Comparison of ENCODE assay signal across 12 mouse cellular contexts in the genomic region with DNA sequence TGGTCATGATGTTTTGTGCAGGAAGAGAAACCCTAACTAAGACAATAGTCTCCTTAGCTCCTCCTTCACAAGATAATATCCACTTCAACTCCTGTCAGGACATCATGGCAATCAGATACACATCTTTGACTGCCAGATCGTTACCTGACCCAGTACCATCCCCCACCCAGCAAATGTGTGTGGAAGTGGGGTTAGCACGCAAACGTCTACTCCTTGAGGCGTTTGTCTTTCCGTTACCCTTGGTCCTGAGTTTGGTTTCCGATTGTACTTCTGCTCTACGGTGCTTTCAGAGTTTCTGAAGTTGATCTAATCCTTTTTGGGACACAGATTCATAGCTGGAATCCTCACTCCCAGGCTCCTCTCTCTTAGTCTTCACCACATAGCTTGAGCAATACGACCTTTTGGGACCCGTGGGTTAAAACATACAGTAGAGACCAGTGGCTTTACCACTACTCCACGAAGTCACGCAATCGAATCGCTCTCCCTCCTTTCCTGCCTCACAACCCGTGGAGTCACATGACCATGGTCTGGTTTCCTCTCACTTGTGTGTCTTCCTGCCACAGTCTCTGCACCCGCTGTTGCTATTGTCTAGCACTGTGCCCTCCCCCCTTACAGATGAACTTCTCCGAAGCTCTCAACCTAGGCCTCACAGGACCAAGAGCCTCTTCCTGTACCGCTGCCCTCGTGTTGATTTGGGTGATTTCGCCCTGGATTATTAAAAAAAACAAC.
DNase-seq lines count a peak whose midpoint lies in the region; ATAC-seq and TF ChIP-seq lines count a peak whose summit lies in the region.
"Had no signal": no experiment of that assay in that cellular context is flagged by ENCODE, and none has a peak within 500 bp of the region (broad histone marks: within the 10 kb centered on the region; RNA-seq: fewer than 3 reads in every experiment).

No protein-coding gene starts in this region.

- no peak for TF ChIP-seq CTCF in CH12.LX (conservative IDR thresholded peaks at IDR 0.05 in 1 of 2, IDR thresholded peaks at IDR 0.05 in 1 of 2; ENCODE audit: low read depth in 2 of 2, low read length in 2 of 2)
- TF ChIP-seq CTCF in liver, postnatal 0 days (IDR thresholded peaks at IDR 0.05; ENCODE audit: low read depth): no peak

- no peak overlapping the region for H3K9ac ChIP-seq in CH12.LX (ENCODE audit: insufficient read depth, low read depth)
- H3K9ac ChIP-seq in liver, postnatal 0 days (replicated peaks): no peak overlapping the region
- no peak overlapping the region for H3K9ac ChIP-seq in forebrain, embryonic 16.5 days (replicated peaks; ENCODE audit: low read depth, low read length)
- H3K9ac ChIP-seq: neural tube, embryonic 12.5 days had no signal

- H3K9me3 ChIP-seq in CH12.LX (replicated peaks; ENCODE audit: low read length): no peaks in the 10 kb centered on the region
- H3K9me3 ChIP-seq in liver, postnatal 0 days (ENCODE audit: low read length): no peaks in the 10 kb centered on the region
- no peaks in the 10 kb centered on the region for H3K9me3 ChIP-seq in forebrain, embryonic 16.5 days (ENCODE audit: control insufficient read depth, low read length)
- H3K9me3 ChIP-seq: limb, embryonic 10.5 days had no signal

- TF ChIP-seq RAD21 in CH12.LX (IDR thresholded peaks at IDR 0.05; ENCODE audit: low read depth, low read length): no peak

- no peaks in the 10 kb centered on the region for H3K27me3 ChIP-seq in CH12.LX (replicated peaks)
- H3K27me3 ChIP-seq in liver, postnatal 0 days (ENCODE audit: insufficient read depth, low read length): no peaks in the 10 kb centered on the region
- H3K27me3 ChIP-seq in forebrain, embryonic 16.5 days (replicated peaks; ENCODE audit: control insufficient read depth, insufficient read depth, low read length): no peaks in the 10 kb centered on the region
- H3K27me3 ChIP-seq: neural tube, embryonic 12.5 days had no signal

- H3K36me3 ChIP-seq in CH12.LX (replicated peaks in 1 of 2; ENCODE audit: control insufficient read depth in 1 of 2, insufficient read depth in 1 of 2, low read length in 1 of 2): no peaks in the 10 kb centered on the region
- H3K36me3 ChIP-seq in liver, postnatal 0 days (replicated peaks; ENCODE audit: insufficient read depth, low read length): no peaks in the 10 kb centered on the region
- no peaks in the 10 kb centered on the region for H3K36me3 ChIP-seq in forebrain, embryonic 16.5 days (ENCODE audit: control insufficient read depth, insufficient read depth)
- H3K36me3 ChIP-seq: forebrain, embryonic 10.5 days; neural tube, embryonic 12.5 days had no signal

- dilution Hi-C loops in CH12.LX (cut with MboI; ENCODE audit: extremely low pct_ligation_motif_present, extremely low pct_unique_long_range_greater_than_20kb, low sequenced_read_pairs): no loop called here

- no peak overlapping the region for H3K4me3 ChIP-seq in CH12.LX (replicated peaks in 1 of 3; ENCODE audit: low read depth in 2 of 3, low read length in 2 of 3, poor library complexity in 1 of 3)
- no peak overlapping the region for H3K4me3 ChIP-seq in liver, postnatal 0 days (ENCODE audit: low read depth, low read length)
- H3K4me3 ChIP-seq in forebrain, embryonic 16.5 days (replicated peaks; ENCODE audit: low read length): no peak overlapping the region
- H3K4me3 ChIP-seq: forebrain, embryonic 10.5 days; limb, embryonic 10.5 days; neural tube, embryonic 12.5 days had no signal

- TF ChIP-seq EP300 in CH12.LX (IDR thresholded peaks at IDR 0.05; ENCODE audit: low read length): no peak
- no peak for TF ChIP-seq EP300 in liver, postnatal 0 days (IDR thresholded peaks at IDR 0.05; ENCODE audit: low read depth)

- H3K27ac ChIP-seq in CH12.LX (ENCODE audit: insufficient read depth, low read depth): no peak overlapping the region
- 0 out of 2 replicates have a peak overlapping the region, but pooled peaks have one; percentile 24 for H3K27ac ChIP-seq in liver, postnatal 0 days (ENCODE audit: low read depth)
- no peak overlapping the region for H3K27ac ChIP-seq in forebrain, embryonic 16.5 days (ENCODE audit: low read length)
- H3K27ac ChIP-seq: forebrain, embryonic 10.5 days; hindbrain, postnatal 0 days; limb, embryonic 10.5 days; neural tube, embryonic 12.5 days had no signal

- WGBS in liver, postnatal 0 days (ENCODE audit: insufficient replicate concordance): 28% methylated on average over 19 of the region's 19 CpGs
- WGBS in forebrain, embryonic 16.5 days: 90% methylated on average over 19 of the region's 19 CpGs

- DNase-seq in CD4-positive helper T cell, adult 2 months (ENCODE audit: low read depth, low spot score): peak; percentile 89
- DNase-seq in CH12.LX (ENCODE audit: extremely low read depth): no peak
- peak; percentile 23 for DNase-seq in liver, postnatal 0 days
- DNase-seq in natural killer cell, adult 2 months (ENCODE audit: low spot score in 2 of 2): peak; percentile 79 to 83
- DNase-seq in urinary bladder, postnatal 10 days (ENCODE audit: low spot score): no peak
- no peak for DNase-seq in layer of hippocampus, adult 18-20 months (ENCODE audit: low spot score in 2 of 2)
- DNase-seq: cerebellum, adult 2 months had no signal

- TF ChIP-seq POLR2A in CH12.LX (IDR thresholded peaks at IDR 0.05; ENCODE audit: low read depth, low read length): no peak

- ATAC-seq in liver, postnatal 0 days: peak; percentile 51
- no peak for ATAC-seq in forebrain, embryonic 16.5 days
- ATAC-seq: hindbrain, postnatal 0 days had no signal

- H3K4me2 ChIP-seq in CH12.LX (ENCODE audit: insufficient read depth, low read depth, poor library complexity, severe bottlenecking): no peak overlapping the region
- peak overlapping the region; percentile 35 for H3K4me2 ChIP-seq in liver, postnatal 0 days (ENCODE audit: low read depth, low read length)
- no peak overlapping the region for H3K4me2 ChIP-seq in forebrain, embryonic 16.5 days (ENCODE audit: low read length)
- H3K4me2 ChIP-seq: neural tube, embryonic 12.5 days had no signal

- H3K79me2 ChIP-seq in CH12.LX (replicated peaks; ENCODE audit: control insufficient read depth, extremely low read depth, insufficient read depth, poor library complexity, severe bottlenecking): no peaks in the 10 kb centered on the region

- H3K4me1 ChIP-seq in CH12.LX (ENCODE audit: control insufficient read depth in 1 of 2, insufficient read depth in 2 of 2): peaks cover 0 to 4% of the 10 kb centered on the region in 2 experiments; a peak in 1 of 4 replicates
- H3K4me1 ChIP-seq in liver, postnatal 0 days (ENCODE audit: insufficient read depth): peaks cover 4% of the 10 kb centered on the region
- H3K4me1 ChIP-seq in forebrain, embryonic 16.5 days (replicated peaks; ENCODE audit: control insufficient read depth, insufficient read depth, low read length): peaks cover 7% of the 10 kb centered on the region

- in situ Hi-C loops in CH12.LX (cut with MboI; ENCODE audit: low pct_ligation_motif_present, low pct_unique_long_range_greater_than_20kb, low sequenced_read_pairs): loop anchor here (5.0 kb wide), 1 partner anchor 287 kb away; no protein-coding TSS in a partner anchor

TF ChIP-seq in CH12.LX, 34 proteins besides CTCF, POLR2A, EP300 and RAD21:
- TF ChIP-seq USF1 (IDR thresholded peaks at IDR 0.05; ENCODE audit: low read depth, low read length) (0 out of 2 replicates have a peak, but pooled peaks have one; percentile 8), CHD1 (IDR thresholded peaks at IDR 0.05; ENCODE audit: low read depth, low read length) (no peak), E2F4 (IDR thresholded peaks at IDR 0.05; ENCODE audit: insufficient replicate concordance, low read depth, low read length) (no peak), ELF1 (IDR thresholded peaks at IDR 0.05; ENCODE audit: low read depth, low read length) (no peak), USF2 (conservative IDR thresholded peaks at IDR 0.05; ENCODE audit: low read depth, low read length) (no peak), GABPA (IDR thresholded peaks at IDR 0.05; ENCODE audit: insufficient replicate concordance, low read depth, low read length) (no peak)

Comparison
In these comparisons a context has a peak if more than half of its experiments do, and no peak if none do; other contexts are left out.
1. DNase-seq: peak in CD4-positive helper T cell, adult 2 months (single experiment), liver, postnatal 0 days (single experiment) and natural killer cell, adult 2 months (2 of 2); none in CH12.LX (single experiment), urinary bladder, postnatal 10 days (single experiment) and layer of hippocampus, adult 18-20 months (0 of 2).